Comparison of ENCODE assay signal across 21 mouse cellular contexts in the genomic region with DNA sequence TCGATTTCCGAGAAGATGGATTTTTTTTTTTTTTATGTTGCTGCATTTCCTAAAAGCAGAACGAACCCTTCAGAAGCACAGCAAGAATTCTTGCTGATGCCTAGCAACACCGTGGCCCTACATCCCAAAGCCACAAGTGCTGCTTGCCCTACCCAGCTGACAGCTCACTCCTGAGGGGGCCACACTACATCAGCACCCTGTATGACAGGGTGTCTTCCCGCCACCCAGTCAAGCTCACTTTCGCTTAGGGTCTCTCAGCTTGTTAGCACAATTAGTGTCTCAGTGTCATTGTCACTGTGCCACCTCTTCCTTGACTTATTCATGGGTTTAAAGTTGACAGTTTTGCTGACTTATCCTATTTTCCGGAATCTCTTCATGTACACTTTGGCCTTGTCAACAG.
"Had no signal": no experiment of that assay in that cellular context is flagged by ENCODE, and none has a peak within 500 bp of the region (broad histone marks: within the 10 kb centered on the region; RNA-seq: fewer than 3 reads in every experiment).

No protein-coding gene starts in this region.

- H3K36me3 ChIP-seq: liver, embryonic 13.5 days; liver, embryonic 15.5 days; midbrain, embryonic 12.5 days; neural tube, embryonic 12.5 days; stomach, embryonic 15.5 days had no signal

- H3K4me1 ChIP-seq: liver, embryonic 13.5 days; liver, embryonic 15.5 days; megakaryocyte, embryonic 14.5 days; midbrain, embryonic 12.5 days; neural tube, embryonic 12.5 days had no signal

- H3K9me3 ChIP-seq: liver, embryonic 13.5 days; liver, embryonic 15.5 days; megakaryocyte, embryonic 14.5 days; midbrain, embryonic 12.5 days; neural tube, embryonic 12.5 days; stomach, embryonic 15.5 days had no signal

- ATAC-seq: liver, postnatal 0 days; lung, postnatal 0 days; midbrain, embryonic 16.5 days had no signal

- H3K27ac ChIP-seq: liver, embryonic 13.5 days; liver, embryonic 15.5 days; macrophage; midbrain, embryonic 12.5 days; neural tube, embryonic 12.5 days; stomach, postnatal 0 days had no signal

- H3K4me2 ChIP-seq: liver, embryonic 13.5 days; liver, embryonic 15.5 days; midbrain, embryonic 12.5 days; neural tube, embryonic 12.5 days; stomach, embryonic 15.5 days had no signal

- H3K9ac ChIP-seq: liver, embryonic 13.5 days; liver, embryonic 15.5 days; liver, postnatal 0 days; midbrain, embryonic 12.5 days; neural tube, embryonic 12.5 days; stomach, embryonic 15.5 days had no signal

- H3K27me3 ChIP-seq: liver, embryonic 13.5 days; liver, embryonic 15.5 days; megakaryocyte, embryonic 14.5 days; midbrain, embryonic 12.5 days; neural tube, embryonic 12.5 days; stomach, embryonic 15.5 days had no signal

- H3K4me3 ChIP-seq: liver, embryonic 13.5 days; liver, embryonic 15.5 days; megakaryocyte, embryonic 14.5 days; midbrain, embryonic 12.5 days; neural tube, embryonic 12.5 days; stomach, embryonic 15.5 days had no signal

- DNase-seq: liver, embryonic 13.5 days; liver, postnatal 0 days; lung, adult 2 months; lung, postnatal 14 days; midbrain, embryonic 14.5 days; retina, postnatal 1 day; right cerebral cortex, adult 18-20 months; right cerebral cortex, postnatal 25 days; right cerebral cortex, postnatal 4 days; thymus, adult 2 months; thymus, postnatal 25 days; thymus, postnatal 4 days had no signal
